Mouse (Mus musculus): ENCODE results near the gene Dclre1b. TPM values are rescaled to one million over a fixed set of nuclear protein-coding genes. Genes with fewer than 3 reads are reported as not detected.
"Not testable (repeated sequence)": the region's sequence is repeated elsewhere in the genome, so short reads cannot be mapped to it uniquely, and the experiment has no call there.

Gene Dclre1b
- polyA plus RNA-seq, 1 experiment from 2014 or later: 36.7 TPM

DNA sequence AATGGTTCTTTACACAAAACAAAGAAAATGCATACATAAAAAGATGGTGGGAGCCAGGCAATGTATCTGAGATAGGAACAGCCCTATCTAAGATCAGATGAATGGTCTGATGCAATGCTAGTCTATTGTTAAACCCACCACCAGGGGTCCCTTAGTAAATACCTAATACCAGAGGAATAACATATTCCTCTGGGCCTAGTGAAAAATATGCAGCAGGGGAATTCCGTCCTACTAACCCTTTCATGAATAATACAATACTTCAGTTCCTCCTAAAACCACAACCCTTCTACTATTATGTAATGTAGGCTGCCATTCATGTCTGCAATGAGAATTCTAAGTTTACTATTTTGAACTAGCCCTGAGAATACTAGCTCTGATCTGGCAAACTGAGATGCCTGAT is 21.4 kb upstream of the Dclre1b start:
- not testable (repeated sequence) for H3K27ac ChIP-seq (ENCODE audit: low read depth, low read length); H3K9me3 ChIP-seq (ENCODE audit: control insufficient read depth, low read length); ATAC-seq (ENCODE audit: low FRiP score, low TSS enrichment); H3K36me3 ChIP-seq (ENCODE audit: control insufficient read depth, insufficient read depth, low read length); H3K4me2 ChIP-seq (replicated peaks; ENCODE audit: low read depth, low read length); H3K27me3 ChIP-seq (ENCODE audit: control insufficient read depth, insufficient read depth, low read length); H3K4me3 ChIP-seq (ENCODE audit: low read length); H3K4me1 ChIP-seq (ENCODE audit: control insufficient read depth, insufficient read depth, low read length); H3K9ac ChIP-seq (ENCODE audit: low read depth, low read length)
- WGBS: 68% methylated on average over 1 of the region's 1 CpGs

GRCm38 (mm10) chr3:103829036-103829435 is 19.8 kb upstream of the Dclre1b start:
- Histone ChIP-seq H3K9me3 (ENCODE audit: control insufficient read depth, low read length) (no peaks in the 10 kb centered on the region), H3K27ac (ENCODE audit: low read depth, low read length) (no peak overlapping the region), H3K9ac (ENCODE audit: low read depth, low read length) (no peak overlapping the region), H3K27me3 (ENCODE audit: control insufficient read depth, insufficient read depth, low read length) (no peaks in the 10 kb centered on the region), H3K36me3 (ENCODE audit: control insufficient read depth, insufficient read depth, low read length) (no peaks in the 10 kb centered on the region), H3K4me1 (ENCODE audit: control insufficient read depth, insufficient read depth, low read length) (no peaks in the 10 kb centered on the region), H3K4me2 (replicated peaks; ENCODE audit: low read depth, low read length) (no peak overlapping the region), H3K4me3 (ENCODE audit: low read length) (no peak overlapping the region)
- WGBS: 88% methylated on average over 3 of the region's 3 CpGs
- no peak for ATAC-seq (ENCODE audit: low FRiP score, low TSS enrichment)

DNA sequence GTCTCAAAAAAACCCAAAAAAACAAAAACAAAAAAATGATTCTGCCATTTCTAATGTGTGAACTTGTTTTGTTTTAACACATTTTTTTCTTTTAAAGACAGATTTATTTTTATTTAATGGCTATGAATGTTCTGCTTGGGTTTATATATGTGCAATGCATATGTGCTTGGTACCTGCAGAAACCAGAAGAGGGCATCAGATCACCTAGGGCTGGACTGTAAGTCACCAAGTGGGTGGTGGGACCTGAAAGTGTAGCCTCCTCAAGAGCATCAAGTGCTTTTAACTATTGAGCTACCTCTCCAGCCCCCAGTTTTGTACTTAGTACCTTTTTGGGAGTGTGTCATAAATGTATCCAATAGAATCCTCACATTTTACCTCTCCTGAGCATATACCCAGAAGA is 18.3 kb upstream of the Dclre1b start:
- Histone ChIP-seq H3K4me1 (ENCODE audit: control insufficient read depth, insufficient read depth, low read length) (no peaks in the 10 kb centered on the region), H3K9me3 (ENCODE audit: control insufficient read depth, low read length) (no peaks in the 10 kb centered on the region), H3K4me3 (ENCODE audit: low read length) (no peak overlapping the region), H3K4me2 (replicated peaks; ENCODE audit: low read depth, low read length) (no peak overlapping the region), H3K9ac (ENCODE audit: low read depth, low read length) (no peak overlapping the region), H3K27ac (ENCODE audit: low read depth, low read length) (no peak overlapping the region), H3K36me3 (ENCODE audit: control insufficient read depth, insufficient read depth, low read length) (peaks cover 6% of the 10 kb centered on the region; the same call in 1 of the 2 replicates), H3K27me3 (ENCODE audit: control insufficient read depth, insufficient read depth, low read length) (no peaks in the 10 kb centered on the region)
- ATAC-seq (ENCODE audit: low FRiP score, low TSS enrichment): no peak

- peaks cover 22% of the 10 kb centered on the region for H3K36me3 ChIP-seq (ENCODE audit: control insufficient read depth, insufficient read depth, low read length)
- H3K9ac ChIP-seq (ENCODE audit: low read depth, low read length): no peak overlapping the region
- H3K4me2 ChIP-seq (replicated peaks; ENCODE audit: low read depth, low read length): no peak overlapping the region
- H3K4me3 ChIP-seq (ENCODE audit: low read length): no peak overlapping the region
- no peaks in the 10 kb centered on the region for H3K9me3 ChIP-seq (ENCODE audit: control insufficient read depth, low read length)
- H3K27me3 ChIP-seq (ENCODE audit: control insufficient read depth, insufficient read depth, low read length): no peaks in the 10 kb centered on the region
- no peak for ATAC-seq (ENCODE audit: low FRiP score, low TSS enrichment)
- H3K27ac ChIP-seq (ENCODE audit: low read depth, low read length): no peak overlapping the region
- 91% methylated on average over 6 of the region's 6 CpGs for WGBS
- peaks cover 12% of the 10 kb centered on the region; the same call in 1 of the 2 replicates for H3K4me1 ChIP-seq (ENCODE audit: control insufficient read depth, insufficient read depth, low read length)
These were observed 1.7 kb upstream of the Dclre1b start for GRCm38 (mm10) chr3:103810967-103811366.

- H3K4me2 ChIP-seq (replicated peaks; ENCODE audit: low read depth, low read length): peak overlapping the region; percentile 73
- peaks cover 12% of the 10 kb centered on the region; the same call in 1 of the 2 replicates for H3K4me1 ChIP-seq (ENCODE audit: control insufficient read depth, insufficient read depth, low read length)
- peak overlapping the region; percentile 90 for H3K27ac ChIP-seq (ENCODE audit: low read depth, low read length)
- peaks cover 22% of the 10 kb centered on the region for H3K36me3 ChIP-seq (ENCODE audit: control insufficient read depth, insufficient read depth, low read length)
- H3K4me3 ChIP-seq (ENCODE audit: low read length): peak overlapping the region; percentile 81
- peak; percentile 53; the same call in 1 of the 2 replicates for ATAC-seq (ENCODE audit: low FRiP score, low TSS enrichment)
- no peaks in the 10 kb centered on the region for H3K9me3 ChIP-seq (ENCODE audit: control insufficient read depth, low read length)
- WGBS: 4% methylated on average over 14 of the region's 14 CpGs
- no peaks in the 10 kb centered on the region for H3K27me3 ChIP-seq (ENCODE audit: control insufficient read depth, insufficient read depth, low read length)
- H3K9ac ChIP-seq (ENCODE audit: low read depth, low read length): peak overlapping the region; percentile 87
These were observed 531 bp upstream of the Dclre1b start for GRCm38 (mm10) chr3:103809799-103810150.

DNA sequence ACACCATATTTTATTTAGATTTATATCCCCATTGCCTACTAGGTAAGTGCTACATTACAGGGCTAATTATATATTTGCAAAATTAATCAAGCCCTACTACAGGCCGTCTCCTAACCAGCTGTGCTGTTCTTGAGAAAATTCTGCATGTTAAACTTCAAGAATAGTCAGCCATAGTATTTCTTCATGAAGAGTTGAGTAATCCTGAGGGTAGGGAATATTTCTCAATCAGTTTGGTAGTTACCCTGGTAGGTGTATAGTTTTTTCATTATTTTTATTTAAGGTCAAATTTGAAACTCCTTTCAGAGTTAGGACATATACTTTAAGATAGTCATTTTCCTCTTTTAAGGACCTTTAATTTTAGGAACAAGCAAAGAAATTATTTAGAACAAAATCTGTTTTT is 3.6 kb downstream of the Dclre1b start:
- H3K36me3 ChIP-seq (ENCODE audit: control insufficient read depth, insufficient read depth, low read length): peaks cover 37% of the 10 kb centered on the region
- no peak for ATAC-seq (ENCODE audit: low FRiP score, low TSS enrichment)
- H3K9me3 ChIP-seq (ENCODE audit: control insufficient read depth, low read length): no peaks in the 10 kb centered on the region
- H3K9ac ChIP-seq (ENCODE audit: low read depth, low read length): no peak overlapping the region
- H3K4me1 ChIP-seq (ENCODE audit: control insufficient read depth, insufficient read depth, low read length): peaks cover 12% of the 10 kb centered on the region; the same call in 1 of the 2 replicates
- no peak overlapping the region for H3K4me3 ChIP-seq (ENCODE audit: low read length)
- H3K27ac ChIP-seq (ENCODE audit: low read depth, low read length): no peak overlapping the region
- no peak overlapping the region for H3K4me2 ChIP-seq (replicated peaks; ENCODE audit: low read depth, low read length)
- H3K27me3 ChIP-seq (ENCODE audit: control insufficient read depth, insufficient read depth, low read length): no peaks in the 10 kb centered on the region
- 91% methylated on average over 1 of the region's 1 CpGs for WGBS

DNA sequence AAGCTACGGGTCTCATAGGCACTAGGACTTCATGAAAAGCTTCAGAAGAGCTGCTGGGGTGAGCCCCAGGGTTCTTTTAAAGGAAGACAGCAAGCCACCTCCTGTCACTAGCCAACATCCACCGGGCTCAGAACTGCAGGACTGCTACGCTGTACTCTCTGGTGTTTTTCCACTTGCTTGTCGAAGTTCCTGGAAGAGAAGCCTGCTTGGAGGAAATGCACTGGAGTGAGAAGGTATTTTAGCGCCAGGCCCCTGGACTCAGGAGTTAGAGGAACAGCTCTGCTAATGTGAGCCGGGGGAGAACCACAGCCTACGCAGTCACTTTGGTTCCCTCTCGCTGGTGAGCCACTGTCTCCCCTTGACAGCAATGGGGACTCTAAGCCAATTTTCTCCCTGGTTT is 6.4 kb downstream of the Dclre1b start:
- Histone ChIP-seq H3K4me3 (ENCODE audit: low read length) (no peak overlapping the region), H3K27ac (ENCODE audit: low read depth, low read length) (peak overlapping the region; percentile 33; the same call in 1 of the 2 replicates), H3K27me3 (ENCODE audit: control insufficient read depth, insufficient read depth, low read length) (no peaks in the 10 kb centered on the region), H3K4me2 (replicated peaks; ENCODE audit: low read depth, low read length) (no peak overlapping the region), H3K9ac (ENCODE audit: low read depth, low read length) (no peak overlapping the region), H3K9me3 (ENCODE audit: control insufficient read depth, low read length) (no peaks in the 10 kb centered on the region), H3K4me1 (ENCODE audit: control insufficient read depth, insufficient read depth, low read length) (peaks cover under 1% of the 10 kb centered on the region; the same call in 1 of the 2 replicates), H3K36me3 (ENCODE audit: control insufficient read depth, insufficient read depth, low read length) (peaks cover 37% of the 10 kb centered on the region)
- no peak for ATAC-seq (ENCODE audit: low FRiP score, low TSS enrichment)
- 80% methylated on average over 8 of the region's 8 CpGs for WGBS

DNA sequence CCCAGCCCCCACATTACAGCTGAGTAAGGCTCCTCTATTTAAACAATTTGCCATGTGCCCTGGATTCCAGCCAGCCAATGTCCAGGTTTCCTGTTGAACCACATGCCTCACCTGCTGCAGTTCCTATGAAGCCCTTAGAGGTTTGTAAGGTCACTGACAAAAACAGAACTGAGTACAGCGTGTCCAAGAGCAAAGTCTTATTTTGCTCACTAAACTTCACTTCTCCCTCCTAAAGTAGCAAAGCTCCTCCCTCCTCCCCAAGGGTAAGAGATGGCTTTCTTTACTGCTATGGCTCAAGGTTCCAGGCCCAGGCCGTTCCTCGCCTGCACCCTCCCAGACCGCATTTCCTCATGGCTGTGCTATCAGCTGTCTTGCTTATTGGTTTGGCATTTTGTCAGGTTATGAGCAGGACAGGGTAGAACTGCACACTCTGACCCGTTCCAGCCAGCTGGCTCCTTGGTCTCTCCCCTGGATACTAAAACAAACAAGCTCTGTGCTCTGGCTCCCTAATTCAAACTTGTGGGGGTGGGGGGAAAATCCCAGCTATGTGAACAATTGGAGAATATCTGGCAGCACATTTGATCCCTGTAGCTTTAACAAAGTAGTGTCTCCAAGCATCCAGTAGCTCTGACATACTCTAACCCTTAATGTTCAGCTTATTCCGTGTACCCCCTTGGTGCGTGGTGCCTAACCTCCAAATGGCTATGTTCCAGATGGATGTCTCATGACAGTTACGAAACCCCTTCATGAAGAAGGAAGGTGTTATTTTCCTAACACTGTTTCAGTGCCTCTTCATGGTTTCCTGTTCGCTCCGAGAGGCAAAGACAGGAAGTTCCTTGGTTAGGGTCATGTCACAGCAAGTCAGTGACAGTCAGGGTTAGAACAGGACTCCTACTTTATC is 7.4 kb downstream of the Dclre1b start:
- WGBS: 73% methylated on average over 10 of the region's 10 CpGs

GRCm38 (mm10) chr3:103799507-103799906 is 9.7 kb downstream of the Dclre1b start:
- Histone ChIP-seq H3K27ac (ENCODE audit: low read depth, low read length) (no peak overlapping the region), H3K36me3 (ENCODE audit: control insufficient read depth, insufficient read depth, low read length) (peaks cover 22% of the 10 kb centered on the region), H3K4me2 (replicated peaks; ENCODE audit: low read depth, low read length) (no peak overlapping the region), H3K4me1 (ENCODE audit: control insufficient read depth, insufficient read depth, low read length) (no peaks in the 10 kb centered on the region), H3K9ac (ENCODE audit: low read depth, low read length) (no peak overlapping the region), H3K9me3 (ENCODE audit: control insufficient read depth, low read length) (no peaks in the 10 kb centered on the region), H3K27me3 (ENCODE audit: control insufficient read depth, insufficient read depth, low read length) (no peaks in the 10 kb centered on the region), H3K4me3 (ENCODE audit: low read length) (no peak overlapping the region)
- ATAC-seq (ENCODE audit: low FRiP score, low TSS enrichment): no peak
- WGBS: 85% methylated on average over 2 of the region's 2 CpGs

More for the DNA sequence above, 7.4 kb downstream of the Dclre1b start:
- H3K4me2 ChIP-seq (replicated peaks; ENCODE audit: low read depth, low read length): no peak overlapping the region
- H3K27me3 ChIP-seq (ENCODE audit: control insufficient read depth, insufficient read depth, low read length): no peaks in the 10 kb centered on the region
- peaks cover 37% of the 10 kb centered on the region for H3K36me3 ChIP-seq (ENCODE audit: control insufficient read depth, insufficient read depth, low read length)
- H3K9me3 ChIP-seq (ENCODE audit: control insufficient read depth, low read length): no peaks in the 10 kb centered on the region
- 0 out of 2 replicates have a peak, but pooled peaks have one; percentile 35 for ATAC-seq (ENCODE audit: low FRiP score, low TSS enrichment)
- no peak overlapping the region for H3K9ac ChIP-seq (ENCODE audit: low read depth, low read length)
- no peaks in the 10 kb centered on the region for H3K4me1 ChIP-seq (ENCODE audit: control insufficient read depth, insufficient read depth, low read length)
- H3K27ac ChIP-seq (ENCODE audit: low read depth, low read length): peak overlapping the region; percentile 32; the same call in 1 of the 2 replicates
- no peak overlapping the region for H3K4me3 ChIP-seq (ENCODE audit: low read length)
